Mouse (Mus musculus) heart, postnatal 36 days (tissue): ENCODE data around the gene Hist1h3g. TPM values are rescaled to one million over a fixed set of nuclear protein-coding genes. Genes with fewer than 3 reads are reported as not detected.
"Not testable (repeated sequence)": the region's sequence is repeated elsewhere in the genome, so short reads cannot be mapped to it uniquely, and the experiment has no call there.

Source experiments
- DNase-seq, 2 experiments: peaks; one replicate each; pipeline ENCODE4 v3.0.0; 2021 to 2022
- intact Hi-C: fragments of 180-260 bp; cut with DNase I; formaldehyde crosslinking; loops from one replicate; pipeline ENCODE4 v1.15.1; 2025
- total RNA-seq, 2 experiments: library from RNA; stranded (reverse); gene quantifications; 2 replicates each; pipeline ENCODE4 v1.2.3; 2021

Hist1h3g gene
- 1 to 10 TPM; 2.5 to 4.1 TPM for total RNA-seq

GRCm38 (mm10) chr13:23535137-23536075, at the start of gene Hist1h3g:
Gene Hist1h3g, plus strand, starts transcription at chr13:23535422.
- peak; percentile 82 to 84 for DNase-seq
- intact Hi-C loops, result not testable (repeated sequence)

- intact Hi-C loops, result no loop called here
- peak; percentile 24 to 35 for DNase-seq
These were observed 46.6 kb upstream of the Hist1h3g start, which contains the start of gene Btn2a2 for GRCm38 (mm10) chr13:23488400-23489322. Gene Btn2a2, minus strand, starts transcription at chr13:23488857.

- intact Hi-C loops, result no loop called here
- no peak for DNase-seq
These were observed 44.4 kb upstream of the Hist1h3g start for GRCm38 (mm10) chr13:23490863-23491262.

- intact Hi-C loops, result no loop called here
- DNase-seq, result no peak
These were observed 44.0 kb upstream of the Hist1h3g start for GRCm38 (mm10) chr13:23491263-23491662.

GRCm38 (mm10) chr13:23491990-23492389, 43.2 kb upstream of the Hist1h3g start:
- intact Hi-C loops, result no loop called here
- DNase-seq, result no peak

- no peak for DNase-seq
- intact Hi-C loops, result no loop called here
These were observed 39.7 kb upstream of the Hist1h3g start for GRCm38 (mm10) chr13:23495526-23495925.

GRCm38 (mm10) chr13:23497656-23498321, 37.4 kb upstream of the Hist1h3g start:
- intact Hi-C loops, result no loop called here
- DNase-seq, result peak in 1 of 2 experiments; percentile 9

- no peak for DNase-seq
- intact Hi-C loops, result no loop called here
These were observed 36.6 kb upstream of the Hist1h3g start for GRCm38 (mm10) chr13:23498653-23499052.

GRCm38 (mm10) chr13:23499943-23500342, 35.3 kb upstream of the Hist1h3g start:
- intact Hi-C loops, result no loop called here
- DNase-seq, result no peak

- intact Hi-C loops, result no loop called here
- peak; percentile 50 to 58 for DNase-seq
These were observed 34.6 kb upstream of the Hist1h3g start for GRCm38 (mm10) chr13:23500424-23501200.

- DNase-seq, result no peak
- intact Hi-C loops, result no loop called here
These were observed 33.7 kb upstream of the Hist1h3g start for GRCm38 (mm10) chr13:23501511-23501910.

GRCm38 (mm10) chr13:23502031-23502567, 33.1 kb upstream of the Hist1h3g start:
- no peak for DNase-seq
- intact Hi-C loops, result no loop called here

GRCm38 (mm10) chr13:23502916-23503315, 32.3 kb upstream of the Hist1h3g start:
- intact Hi-C loops, result no loop called here
- no peak for DNase-seq

- intact Hi-C loops, result loop anchor here (2.0 kb wide), 1 partner anchor 37 kb away; no protein-coding TSS in a partner anchor
- DNase-seq, result peak; percentile 31 to 53
These were observed 31.4 kb upstream of the Hist1h3g start for GRCm38 (mm10) chr13:23503797-23504196.

GRCm38 (mm10) chr13:23505662-23506345, 29.4 kb upstream of the Hist1h3g start:
- intact Hi-C loops, result loop anchor here (2.0 kb wide), 1 partner anchor 39 kb away; no protein-coding TSS in a partner anchor
- DNase-seq, result no peak

- peak in 1 of 2 experiments; percentile 51 for DNase-seq
- intact Hi-C loops, result no loop called here
These were observed 28.9 kb upstream of the Hist1h3g start for GRCm38 (mm10) chr13:23506351-23506750.

GRCm38 (mm10) chr13:23506819-23507515, 28.3 kb upstream of the Hist1h3g start:
- intact Hi-C loops, result no loop called here
- DNase-seq, result no peak

GRCm38 (mm10) chr13:23510127-23510526, 25.1 kb upstream of the Hist1h3g start:
- intact Hi-C loops, result loop anchor here (10.0 kb wide), 1 partner anchor 1565 kb away; the partner anchor contains the start of gene Zfp184
- no peak for DNase-seq
